10 mouse cellular contexts compared by ENCODE assay signal in the genomic region with DNA sequence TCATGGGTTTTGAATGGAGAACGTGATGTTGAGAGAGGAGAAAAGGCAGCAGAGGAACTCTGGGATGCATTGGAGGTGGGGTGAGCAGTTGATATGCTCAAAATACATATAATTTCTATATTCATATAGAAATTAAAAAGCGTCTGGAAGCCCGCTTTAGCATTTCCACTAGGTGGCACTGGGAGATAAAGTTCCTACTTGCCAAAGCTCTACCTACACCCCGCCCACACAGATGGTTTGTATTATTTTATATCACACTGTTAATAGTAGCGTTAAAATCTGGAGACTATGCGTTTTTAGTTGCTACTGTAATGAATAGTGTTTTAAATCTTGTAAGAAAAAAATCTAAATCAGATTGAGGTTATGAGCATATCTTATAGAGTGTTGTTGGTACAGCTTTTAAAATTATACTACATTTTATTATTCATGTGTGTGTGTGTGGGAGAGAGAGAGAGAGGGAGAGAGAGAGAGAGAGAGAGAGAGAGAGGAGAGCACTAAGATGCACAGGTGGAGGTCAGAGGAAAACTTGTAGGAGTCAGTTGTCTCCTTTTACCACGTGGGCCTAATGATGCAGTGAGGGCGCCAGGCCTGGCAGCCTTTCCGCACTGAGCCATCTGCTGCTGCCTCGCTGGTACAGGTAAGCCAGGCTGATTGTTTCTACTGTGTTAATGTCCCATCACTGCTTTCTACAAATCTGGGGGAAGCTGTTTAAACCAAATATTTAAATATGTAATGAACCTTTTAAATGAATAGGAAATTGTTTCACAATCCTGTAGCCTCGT. TPM values are rescaled to one million over a fixed set of nuclear protein-coding genes. Genes with fewer than 3 reads are reported as not detected.
DNase-seq lines count a peak whose midpoint lies in the region; ATAC-seq and TF ChIP-seq lines count a peak whose summit lies in the region.
"Had no signal": no experiment of that assay in that cellular context is flagged by ENCODE, and none has a peak within 500 bp of the region (broad histone marks: within the 10 kb centered on the region; RNA-seq: fewer than 3 reads in every experiment).

No protein-coding gene starts in this region.

- no peaks in the 10 kb centered on the region for H3K27me3 ChIP-seq in forebrain, embryonic 12.5 days
- H3K27me3 ChIP-seq in forebrain, embryonic 10.5 days (ENCODE audit: poor library complexity, severe bottlenecking), result no peaks in the 10 kb centered on the region
- no peaks in the 10 kb centered on the region for H3K27me3 ChIP-seq in lung, embryonic 14.5 days (ENCODE audit: insufficient read depth, low read length)
- no peaks in the 10 kb centered on the region for H3K27me3 ChIP-seq in embryonic facial prominence, embryonic 12.5 days
- H3K27me3 ChIP-seq: heart, embryonic 13.5 days had no signal

- no peak overlapping the region for H3K9ac ChIP-seq in forebrain, embryonic 12.5 days
- H3K9ac ChIP-seq in lung, embryonic 14.5 days, result no peak overlapping the region
- H3K9ac ChIP-seq in embryonic facial prominence, embryonic 12.5 days, result no peak overlapping the region
- H3K9ac ChIP-seq: heart, embryonic 13.5 days had no signal

- 82% methylated on average over 11 of the region's 11 CpGs for WGBS in forebrain, embryonic 12.5 days
- WGBS in forebrain, embryonic 10.5 days, result 89% methylated on average over 11 of the region's 11 CpGs
- 58% methylated on average over 11 of the region's 11 CpGs for WGBS in lung, embryonic 14.5 days
- WGBS in embryonic facial prominence, embryonic 12.5 days, result 63% methylated on average over 11 of the region's 11 CpGs

- 0 out of 2 replicates have a peak, but pooled peaks have one; percentile 6 for ATAC-seq in forebrain, embryonic 12.5 days (ENCODE audit: low FRiP score)
- peak; percentile 76 for ATAC-seq in lung, embryonic 14.5 days (ENCODE audit: insufficient read depth)
- 0 out of 2 replicates have a peak, but pooled peaks have one; percentile 47 for ATAC-seq in embryonic facial prominence, embryonic 12.5 days (ENCODE audit: insufficient number of reproducible peaks, insufficient read depth, low FRiP score, low TSS enrichment)
- no peak for ATAC-seq in megakaryocyte, adult 5-6 weeks (ENCODE audit: poor library complexity, severe bottlenecking)

- no peaks in the 10 kb centered on the region for H3K36me3 ChIP-seq in forebrain, embryonic 12.5 days (replicated peaks)
- H3K36me3 ChIP-seq in forebrain, embryonic 10.5 days (replicated peaks), result peaks cover 3% of the 10 kb centered on the region; the same call in 1 of the 2 replicates
- no peaks in the 10 kb centered on the region for H3K36me3 ChIP-seq in lung, embryonic 14.5 days (ENCODE audit: insufficient read depth)
- no peaks in the 10 kb centered on the region for H3K36me3 ChIP-seq in embryonic facial prominence, embryonic 12.5 days

- TF ChIP-seq CTCF in lung, embryonic 14.5 days (IDR thresholded peaks at IDR 0.05; ENCODE audit: low read depth), result peak; percentile 73

- H3K4me3 ChIP-seq in forebrain, embryonic 12.5 days (replicated peaks), result no peak overlapping the region
- H3K4me3 ChIP-seq in forebrain, embryonic 10.5 days, result no peak overlapping the region
- H3K4me3 ChIP-seq in lung, embryonic 14.5 days (ENCODE audit: low read depth, low read length), result no peak overlapping the region
- H3K4me3 ChIP-seq in embryonic facial prominence, embryonic 12.5 days, result no peak overlapping the region
- H3K4me3 ChIP-seq: heart, embryonic 13.5 days; myocyte had no signal

- H3K4me1 ChIP-seq in forebrain, embryonic 12.5 days, result peaks cover 5% of the 10 kb centered on the region
- peaks cover 10% of the 10 kb centered on the region for H3K4me1 ChIP-seq in forebrain, embryonic 10.5 days
- H3K4me1 ChIP-seq in lung, embryonic 14.5 days (ENCODE audit: insufficient read depth), result no peaks in the 10 kb centered on the region
- H3K4me1 ChIP-seq in embryonic facial prominence, embryonic 12.5 days, result peaks cover 7% of the 10 kb centered on the region; the same call in 1 of the 2 replicates
- H3K4me1 ChIP-seq: heart, embryonic 13.5 days had no signal

- H3K4me2 ChIP-seq in forebrain, embryonic 12.5 days, result no peak overlapping the region
- no peak overlapping the region for H3K4me2 ChIP-seq in lung, embryonic 14.5 days
- H3K4me2 ChIP-seq in embryonic facial prominence, embryonic 12.5 days (replicated peaks), result no peak overlapping the region
- H3K4me2 ChIP-seq: heart, embryonic 13.5 days had no signal

- no peak overlapping the region for H3K27ac ChIP-seq in forebrain, embryonic 12.5 days
- no peak overlapping the region for H3K27ac ChIP-seq in forebrain, embryonic 10.5 days
- H3K27ac ChIP-seq in lung, embryonic 14.5 days (ENCODE audit: low read depth), result no peak overlapping the region
- H3K27ac ChIP-seq in embryonic facial prominence, embryonic 12.5 days, result no peak overlapping the region
- H3K27ac ChIP-seq: heart, embryonic 13.5 days had no signal

- no peak for DNase-seq in forebrain, embryonic 10.5 days (ENCODE audit: extremely low spot score, low spot score)
- peak; percentile 86 for DNase-seq in lung, embryonic 14.5 days
- no peak for DNase-seq in lung, postnatal 25 days (ENCODE audit: low spot score)
- peak; percentile 15 for DNase-seq in lung, postnatal 14 days
- no peak for DNase-seq in heart, adult 9 months (ENCODE audit: low spot score in 2 of 2)

- H3K9me3 ChIP-seq in forebrain, embryonic 12.5 days, result no peaks in the 10 kb centered on the region
- H3K9me3 ChIP-seq in forebrain, embryonic 10.5 days, result no peaks in the 10 kb centered on the region
- no peaks in the 10 kb centered on the region for H3K9me3 ChIP-seq in lung, embryonic 14.5 days (ENCODE audit: low read depth, low read length)
- H3K9me3 ChIP-seq in embryonic facial prominence, embryonic 12.5 days, result no peaks in the 10 kb centered on the region
- H3K9me3 ChIP-seq: heart, embryonic 13.5 days had no signal

RNA-seq across cellular contexts. Expression of gene Fam185a, which starts 9.6 kb away (rescaled TPM):
- polyA plus RNA-seq in forebrain, embryonic 12.5 days (2016; fragmentation: Nextera tagmentation; extraction: Ambion mirVana), result 4.4 and 5.4 TPM in 2 replicates
- 6.1 and 7.1 TPM in 2 replicates for polyA plus RNA-seq in forebrain, embryonic 10.5 days (2016; fragmentation: Nextera tagmentation; extraction: Ambion mirVana)
- polyA plus RNA-seq in lung, embryonic 14.5 days (2014; fragmentation: Nextera tagmentation; extraction: Ambion mirVana), result 5.7 and 5.9 TPM in 2 replicates
- polyA plus RNA-seq in embryonic facial prominence, embryonic 12.5 days (2016; fragmentation: Nextera tagmentation; extraction: Ambion mirVana), result 5.3 and 5.7 TPM in 2 replicates
- total RNA-seq in megakaryocyte, adult 5-6 weeks (2015), result 1.1 and 1.5 TPM in 2 replicates
- 2.4 and 6.1 TPM in 2 replicates for total RNA-seq in megakaryocyte, adult 5-6 weeks (2017)

RNA-seq across cellular contexts. Expression of gene Ccdc146, which starts 9.9 kb away (rescaled TPM):
- 0.20 and 0.31 TPM in 2 replicates for polyA plus RNA-seq in forebrain, embryonic 12.5 days (2016; fragmentation: Nextera tagmentation; extraction: Ambion mirVana)
- 0.07 TPM in 1 of 2 replicates, not detected in the other for polyA plus RNA-seq in forebrain, embryonic 10.5 days (2016; fragmentation: Nextera tagmentation; extraction: Ambion mirVana)
- polyA plus RNA-seq in lung, embryonic 14.5 days (2014; fragmentation: Nextera tagmentation; extraction: Ambion mirVana), result 0.09 and 0.18 TPM in 2 replicates
- polyA plus RNA-seq in embryonic facial prominence, embryonic 12.5 days (2016; fragmentation: Nextera tagmentation; extraction: Ambion mirVana), result not detected in 2 replicates
- 0.09 TPM in 1 of 2 replicates, not detected in the other for total RNA-seq in megakaryocyte, adult 5-6 weeks (2015)
- total RNA-seq in megakaryocyte, adult 5-6 weeks (2017), result 0.59 TPM in 1 of 2 replicates, not detected in the other
- polyA plus RNA-seq: myocyte had no signal

Comparison
In these comparisons a context has a peak if more than half of its experiments do, and no peak if none do; other contexts are left out.
1. DNase-seq: peak in lung, embryonic 14.5 days (single experiment) and lung, postnatal 14 days (single experiment); none in forebrain, embryonic 10.5 days (single experiment), lung, postnatal 25 days (single experiment) and heart, adult 9 months (0 of 2).